8 mouse cellular contexts compared by ENCODE assay signal in the genomic region with DNA sequence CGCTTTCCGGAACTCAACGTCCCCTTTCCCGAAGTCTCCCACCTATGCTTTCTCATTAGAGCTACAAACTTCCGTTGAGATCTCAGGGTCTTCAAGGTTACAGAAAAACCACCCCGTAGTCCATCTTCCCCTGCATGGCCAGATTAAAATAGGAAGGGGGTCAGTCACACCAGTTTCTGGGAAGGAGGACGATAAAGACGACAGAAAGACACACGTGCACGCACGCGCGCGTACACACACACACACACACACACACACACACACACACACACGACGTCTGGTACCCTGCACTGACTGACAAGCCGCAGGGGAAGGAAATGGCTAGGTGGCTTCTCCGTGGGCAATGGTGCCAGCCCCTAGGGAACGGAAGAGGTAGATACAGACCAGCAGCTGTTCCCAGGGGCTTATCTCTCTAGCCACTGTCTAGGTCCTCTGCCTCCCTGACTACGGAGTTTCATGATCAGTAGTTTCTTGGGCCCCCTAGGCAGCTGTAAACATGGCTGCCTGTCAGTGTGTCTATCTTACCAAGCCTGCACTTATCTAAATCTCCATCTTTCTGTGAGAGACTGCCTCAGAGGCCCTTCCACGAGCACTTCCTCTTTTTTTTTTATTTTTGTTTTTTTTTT. TPM values are rescaled to one million over a fixed set of nuclear protein-coding genes. Genes with fewer than 3 reads are reported as not detected.
DNase-seq lines count a peak whose midpoint lies in the region; ATAC-seq lines count a peak whose summit lies in the region.

No protein-coding gene starts in this region.

- H3K4me3 ChIP-seq in forebrain, embryonic 13.5 days, result peak overlapping the region; percentile 43
- peak overlapping the region; percentile 53 for H3K4me3 ChIP-seq in liver, embryonic 12.5 days

- H3K4me2 ChIP-seq in forebrain, embryonic 13.5 days, result peak overlapping the region; percentile 84
- H3K4me2 ChIP-seq in liver, embryonic 12.5 days, result peak overlapping the region; percentile 91

- H3K4me1 ChIP-seq in forebrain, embryonic 13.5 days, result peaks cover 15% of the 10 kb centered on the region
- peaks cover 31% of the 10 kb centered on the region for H3K4me1 ChIP-seq in liver, embryonic 12.5 days

- no peaks in the 10 kb centered on the region for H3K36me3 ChIP-seq in forebrain, embryonic 13.5 days (ENCODE audit: poor library complexity, severe bottlenecking)
- H3K36me3 ChIP-seq in liver, embryonic 12.5 days, result no peaks in the 10 kb centered on the region

- 24% methylated on average over 21 of the region's 21 CpGs for WGBS in forebrain, embryonic 13.5 days
- 7% methylated on average over 21 of the region's 21 CpGs for WGBS in liver, embryonic 12.5 days (ENCODE audit: insufficient replicate concordance)

- no peaks in the 10 kb centered on the region for H3K9me3 ChIP-seq in forebrain, embryonic 13.5 days (replicated peaks)
- no peaks in the 10 kb centered on the region for H3K9me3 ChIP-seq in liver, embryonic 12.5 days (replicated peaks)

- intact Hi-C loops in left cerebral cortex, postnatal 10 days (cut with DNase I), result loop anchor here (2.0 to 10.0 kb wide), 2 partner anchors 46 to 110 kb away; no protein-coding TSS in a partner anchor

- no peak for ATAC-seq in forebrain, embryonic 13.5 days
- peak; percentile 89 for ATAC-seq in liver, embryonic 12.5 days
- peak; percentile 73 for ATAC-seq in neutrophil, adult 5-6 weeks (ENCODE audit: extremely low read depth, insufficient number of reproducible peaks, low FRiP score, poor library complexity, severe bottlenecking)
- ATAC-seq in frontal cortex, adult (ENCODE audit: low TSS enrichment), result no peak

- peak; percentile 97 for DNase-seq in 416B (ENCODE audit: low read depth)
- DNase-seq in CD8-positive naive resting alpha-beta T cell, adult 2 months (ENCODE audit: low read depth in 2 of 2, low spot score in 2 of 2), result peak; percentile 71 to 78
- no peak for DNase-seq in left cerebral cortex, postnatal 10 days (ENCODE audit: extremely low spot score in 1 of 2, low spot score in 2 of 2)
- no peak for DNase-seq in cerebellum, adult 11-12 months

- no peak overlapping the region for H3K27ac ChIP-seq in forebrain, embryonic 13.5 days
- peak overlapping the region; percentile 61 for H3K27ac ChIP-seq in liver, embryonic 12.5 days

- peak overlapping the region; percentile 66 for H3K9ac ChIP-seq in forebrain, embryonic 13.5 days
- H3K9ac ChIP-seq in liver, embryonic 12.5 days, result peak overlapping the region; percentile 55

- peaks cover 33% of the 10 kb centered on the region for H3K27me3 ChIP-seq in forebrain, embryonic 13.5 days
- peaks cover 36% of the 10 kb centered on the region for H3K27me3 ChIP-seq in liver, embryonic 12.5 days (replicated peaks)

RNA-seq across cellular contexts. Expression of a gene that starts 6.6 kb away (rescaled TPM):
- polyA plus RNA-seq in forebrain, embryonic 13.5 days (2015; fragmentation: Nextera tagmentation; extraction: Ambion mirVana), result 0.32 and 0.48 TPM in 2 replicates
- 6.4 and 8.9 TPM in 2 replicates for polyA plus RNA-seq in liver, embryonic 12.5 days (2016; fragmentation: Nextera tagmentation; extraction: Ambion mirVana)
- total RNA-seq in neutrophil, adult 5-6 weeks (2017), result 338 and 351 TPM in 2 replicates
- 1 to 10 TPM in 1 of 2 experiments, under 1 TPM in 1; 0.71 to 1.3 TPM for total RNA-seq in left cerebral cortex, postnatal 10 days (2021)

RNA-seq across cellular contexts. Expression of a gene that starts 20.6 kb away (rescaled TPM):
- 42.7 and 46.4 TPM in 2 replicates for polyA plus RNA-seq in forebrain, embryonic 13.5 days (2015; fragmentation: Nextera tagmentation; extraction: Ambion mirVana)
- 21.9 and 26.6 TPM in 2 replicates for polyA plus RNA-seq in liver, embryonic 12.5 days (2016; fragmentation: Nextera tagmentation; extraction: Ambion mirVana)
- 47.6 and 56.0 TPM in 2 replicates for total RNA-seq in neutrophil, adult 5-6 weeks (2017)
- 10 to 100 TPM; 25.8 to 27.5 TPM for total RNA-seq in left cerebral cortex, postnatal 10 days (2021)

RNA-seq across cellular contexts. Expression of a gene that starts 22.1 kb away (rescaled TPM):
- 90.0 and 98.7 TPM in 2 replicates for polyA plus RNA-seq in forebrain, embryonic 13.5 days (2015; fragmentation: Nextera tagmentation; extraction: Ambion mirVana)
- polyA plus RNA-seq in liver, embryonic 12.5 days (2016; fragmentation: Nextera tagmentation; extraction: Ambion mirVana), result 31.2 and 32.0 TPM in 2 replicates
- total RNA-seq in neutrophil, adult 5-6 weeks (2017), result 118 and 120 TPM in 2 replicates
- total RNA-seq in left cerebral cortex, postnatal 10 days (2021), result 10 to 100 TPM; 53.2 to 56.7 TPM

RNA-seq across cellular contexts. Expression of a gene that starts 32.2 kb away (rescaled TPM):
- 3.2 and 4.2 TPM in 2 replicates for polyA plus RNA-seq in forebrain, embryonic 13.5 days (2015; fragmentation: Nextera tagmentation; extraction: Ambion mirVana)
- polyA plus RNA-seq in liver, embryonic 12.5 days (2016; fragmentation: Nextera tagmentation; extraction: Ambion mirVana), result 4.4 and 4.9 TPM in 2 replicates
- total RNA-seq in neutrophil, adult 5-6 weeks (2017), result 28.2 and 38.3 TPM in 2 replicates
- 10 to 100 TPM in 1 of 2 experiments, 1 to 10 TPM in 1; 9.3 to 11.4 TPM for total RNA-seq in left cerebral cortex, postnatal 10 days (2021)

RNA-seq across cellular contexts. Expression of a gene that starts 45.3 kb away (rescaled TPM):
- polyA plus RNA-seq in forebrain, embryonic 13.5 days (2015; fragmentation: Nextera tagmentation; extraction: Ambion mirVana), result 0.09 TPM in 1 of 2 replicates, not detected in the other
- polyA plus RNA-seq in liver, embryonic 12.5 days (2016; fragmentation: Nextera tagmentation; extraction: Ambion mirVana), result not detected in 2 replicates
- 0.49 TPM in 1 of 2 replicates, not detected in the other for total RNA-seq in neutrophil, adult 5-6 weeks (2017)
- total RNA-seq in left cerebral cortex, postnatal 10 days (2021), result not detected

Comparison
In these comparisons a context has a peak if more than half of its experiments do, and no peak if none do; other contexts are left out.
1. DNase-seq: peak in 416B (single experiment) and CD8-positive naive resting alpha-beta T cell, adult 2 months (2 of 2); none in left cerebral cortex, postnatal 10 days (0 of 2) and cerebellum, adult 11-12 months (single experiment).
2. ATAC-seq: peak in liver, embryonic 12.5 days (single experiment) and neutrophil, adult 5-6 weeks (single experiment); none in forebrain, embryonic 13.5 days (single experiment) and frontal cortex, adult (single experiment).
3. RNA of a gene that starts 6.6 kb away (total RNA-seq): 338 to 351 TPM in neutrophil, adult 5-6 weeks; 0.71 to 1.3 TPM in left cerebral cortex, postnatal 10 days; every median in the first group is over 100 times any median in the second.